Mouse (Mus musculus): ENCODE measurements around the gene Gdi2.

GRCm38 (mm10) chr13:3609780-3610117 is 71.9 kb downstream of the Gdi2 start:
- TF ChIP-seq MAFK (IDR thresholded peaks at IDR 0.05; ENCODE audit: insufficient read depth, low read depth, low read length) (no peak), HCFC1 (IDR thresholded peaks at IDR 0.05; ENCODE audit: borderline replicate concordance, insufficient read depth, low read length) (no peak), ZNF384 (IDR thresholded peaks at IDR 0.05; ENCODE audit: low read depth, low read length) (no peak)

All from ES-E14 (cell line).